Mouse (Mus musculus): ENCODE results near the gene Il17rd.
A peak's percentile ranks its signal among the peaks of the same experiment; 100 is the strongest.

Gene Il17rd

GRCm38 (mm10) chr14:27044967-27045361 lies 6.2 kb downstream of the Il17rd start:
- no peak for DNase-seq (ENCODE audit: low spot score)

GRCm38 (mm10) chr14:27048231-27048956 lies 9.7 kb downstream of the Il17rd start:
- DNase-seq (ENCODE audit: low spot score), result no peak

- DNase-seq (ENCODE audit: low spot score), result no peak
Measured at GRCm38 (mm10) chr14:27050043-27050442, 11.3 kb downstream of the Il17rd start.

GRCm38 (mm10) chr14:27050560-27051510 lies 12.1 kb downstream of the Il17rd start:
- DNase-seq (ENCODE audit: low spot score), result no peak

DNA sequence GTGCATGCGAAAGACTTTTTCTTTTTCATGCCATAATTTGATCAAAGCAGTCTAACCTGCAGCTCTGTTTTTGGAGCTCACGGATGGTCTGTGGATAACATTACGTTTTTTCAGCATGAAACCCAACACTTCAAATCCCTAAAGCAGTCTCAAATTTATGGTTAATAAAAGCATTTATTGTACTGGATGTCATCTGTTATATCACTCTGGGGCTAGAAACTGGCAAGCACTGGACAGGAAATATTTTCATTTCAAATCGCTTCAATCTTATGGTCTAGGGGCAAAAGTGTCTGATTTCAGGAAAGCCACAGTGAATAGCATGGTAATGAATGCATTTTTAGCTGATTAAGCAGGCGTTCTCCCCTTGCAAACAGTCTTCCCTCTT lies 12.8 kb downstream of the Il17rd start:
- no peak for DNase-seq (ENCODE audit: low spot score)

DNA sequence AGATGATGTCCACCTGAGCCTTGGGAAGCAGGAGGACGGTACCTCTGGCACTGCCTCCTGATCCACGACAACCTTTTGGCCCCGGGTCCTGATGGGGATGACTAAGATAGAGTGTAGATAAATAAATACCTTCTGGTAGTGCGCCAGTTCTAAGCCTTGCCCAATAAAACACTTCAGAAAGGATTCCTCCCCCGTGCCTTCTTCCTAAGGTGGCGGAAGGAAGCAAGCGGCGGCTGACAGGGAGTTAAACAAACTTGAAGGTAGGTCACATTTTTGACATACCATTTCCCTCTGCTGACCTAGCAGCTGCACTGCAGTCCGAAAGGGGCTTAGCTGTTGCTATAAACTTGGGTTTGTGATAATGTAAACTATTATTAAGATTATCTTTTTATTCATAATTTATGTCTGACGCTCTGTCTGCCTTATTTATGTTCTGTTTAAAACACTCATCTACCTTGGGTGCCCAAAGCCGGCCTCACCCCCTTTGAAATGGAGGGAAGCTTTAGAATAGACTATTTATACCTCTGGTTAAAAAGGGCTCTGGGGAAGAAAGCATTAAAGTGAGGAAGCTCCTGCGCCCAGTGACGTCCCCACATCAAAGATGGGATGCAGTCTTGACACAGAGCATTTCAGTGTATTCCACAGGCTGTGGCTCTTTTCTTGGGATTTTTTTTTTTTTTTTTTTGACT lies 19.9 kb downstream of the Il17rd start:
- DNase-seq (ENCODE audit: low spot score), result no peak

DNA sequence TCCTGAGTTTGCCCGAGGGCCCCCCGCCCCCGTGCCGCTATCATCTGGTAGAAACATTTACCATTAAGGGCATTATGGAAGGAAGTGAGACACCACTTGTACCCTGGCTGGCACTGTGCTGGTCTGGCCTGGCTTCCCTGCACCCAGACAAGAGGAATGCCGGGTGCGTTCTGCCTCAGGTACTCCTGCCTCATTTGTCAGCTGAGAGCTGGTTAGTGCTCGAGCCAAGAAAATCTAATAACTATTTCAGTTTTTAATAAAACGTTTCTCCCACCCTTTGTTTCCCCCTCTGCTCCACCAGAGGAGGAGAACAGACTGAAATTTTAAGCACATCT lies 20.4 kb downstream of the Il17rd start:
- no peak for DNase-seq (ENCODE audit: low spot score)

GRCm38 (mm10) chr14:27063338-27063737 lies 24.6 kb downstream of the Il17rd start:
- no peak for DNase-seq (ENCODE audit: low spot score)

- no peak for DNase-seq (ENCODE audit: low spot score)
Measured at GRCm38 (mm10) chr14:27066171-27066929, 27.6 kb downstream of the Il17rd start.

DNA sequence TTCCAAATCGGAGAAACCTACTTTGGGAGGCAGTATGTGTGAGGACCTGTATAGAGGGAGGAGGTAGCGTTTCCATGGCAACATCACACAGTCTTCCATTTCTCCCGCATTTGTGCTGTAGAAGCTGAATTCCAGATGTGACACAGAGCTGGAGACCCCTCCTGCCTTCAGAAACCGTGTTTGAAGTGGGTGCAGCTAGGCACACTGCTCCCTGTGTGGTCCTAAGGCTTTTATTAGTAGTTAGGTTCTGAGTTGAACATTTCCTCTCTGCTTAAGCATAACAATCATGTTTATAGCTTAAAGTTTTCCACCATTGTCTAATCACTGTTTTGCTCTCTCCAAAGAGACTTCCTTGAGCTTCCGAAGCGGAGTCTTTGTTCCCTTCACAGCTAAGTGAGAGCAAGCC lies 29.1 kb downstream of the Il17rd start:
- no peak for DNase-seq (ENCODE audit: low spot score)

GRCm38 (mm10) chr14:27069434-27070097 lies 30.8 kb downstream of the Il17rd start:
- no peak for DNase-seq (ENCODE audit: low spot score)

DNA sequence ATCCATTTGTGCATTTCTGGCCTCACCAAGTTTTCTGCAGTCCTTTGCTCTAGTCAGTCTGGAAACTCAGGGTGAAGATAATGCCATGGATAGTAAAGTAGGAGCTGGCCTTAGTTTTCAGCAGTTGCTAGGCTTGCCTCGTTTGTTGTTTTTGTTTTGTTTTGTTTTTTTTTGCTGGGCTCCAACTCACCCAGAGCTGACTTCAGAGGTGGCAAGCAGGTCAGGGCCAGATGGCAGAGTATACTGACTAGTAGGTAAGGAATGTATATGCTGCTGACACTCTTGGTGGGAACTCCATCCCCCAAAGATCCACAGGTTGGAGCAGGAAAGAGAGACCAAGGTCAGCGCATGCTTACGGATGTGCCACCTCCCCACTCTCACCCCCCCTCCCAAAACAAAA lies 31.4 kb downstream of the Il17rd start:
- no peak for DNase-seq (ENCODE audit: low spot score)

DNA sequence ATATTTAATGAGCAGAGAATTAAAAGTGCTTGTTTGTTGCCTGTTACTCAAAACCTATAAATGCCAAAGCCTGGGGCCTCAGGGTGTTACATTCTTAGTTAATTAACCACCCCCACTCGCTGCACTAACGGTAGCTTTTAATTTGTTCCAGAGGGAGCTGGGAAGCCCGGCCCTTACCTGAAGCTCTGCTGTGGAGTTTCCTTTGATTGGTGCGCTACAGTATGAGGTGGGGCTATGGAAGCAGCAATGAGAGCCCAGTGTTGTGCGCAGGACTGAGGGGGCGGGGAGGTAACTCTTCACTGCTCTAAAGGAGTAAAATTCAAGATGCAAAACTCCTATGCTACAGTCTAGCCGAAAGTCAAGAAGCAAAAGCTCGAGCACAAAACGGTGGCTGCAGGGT lies 32.0 kb downstream of the Il17rd start:
- DNase-seq (ENCODE audit: low spot score), result no peak

GRCm38 (mm10) chr14:27071985-27072384 lies 33.2 kb downstream of the Il17rd start:
- DNase-seq (ENCODE audit: low spot score), result no peak

DNA sequence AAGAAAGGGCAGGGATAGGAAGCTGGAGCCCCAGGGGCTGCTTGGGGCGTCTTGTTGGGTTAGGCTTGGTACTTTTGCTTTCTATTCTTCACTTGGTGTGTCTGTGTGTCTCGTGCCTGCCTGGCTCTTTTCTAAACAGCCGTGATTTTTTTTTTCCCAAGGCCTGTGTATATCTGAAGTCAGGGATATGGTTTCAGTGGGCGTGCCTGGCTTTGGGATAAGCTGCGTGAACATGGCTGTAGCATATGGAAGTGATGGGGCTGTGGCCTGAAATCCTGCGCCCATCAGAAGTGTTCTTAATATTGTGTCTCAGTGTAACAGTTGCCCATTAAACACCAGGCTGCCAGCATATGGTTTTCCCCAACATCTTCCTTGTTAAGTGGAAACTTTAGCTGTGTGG lies 36.3 kb downstream of the Il17rd start:
- DNase-seq (ENCODE audit: low spot score), result no peak

- DNase-seq (ENCODE audit: low spot score), result no peak
Measured at GRCm38 (mm10) chr14:27075909-27076521, 37.3 kb downstream of the Il17rd start.

- no peak for DNase-seq (ENCODE audit: low spot score)
Measured at GRCm38 (mm10) chr14:27076522-27076920, 37.8 kb downstream of the Il17rd start.

DNA sequence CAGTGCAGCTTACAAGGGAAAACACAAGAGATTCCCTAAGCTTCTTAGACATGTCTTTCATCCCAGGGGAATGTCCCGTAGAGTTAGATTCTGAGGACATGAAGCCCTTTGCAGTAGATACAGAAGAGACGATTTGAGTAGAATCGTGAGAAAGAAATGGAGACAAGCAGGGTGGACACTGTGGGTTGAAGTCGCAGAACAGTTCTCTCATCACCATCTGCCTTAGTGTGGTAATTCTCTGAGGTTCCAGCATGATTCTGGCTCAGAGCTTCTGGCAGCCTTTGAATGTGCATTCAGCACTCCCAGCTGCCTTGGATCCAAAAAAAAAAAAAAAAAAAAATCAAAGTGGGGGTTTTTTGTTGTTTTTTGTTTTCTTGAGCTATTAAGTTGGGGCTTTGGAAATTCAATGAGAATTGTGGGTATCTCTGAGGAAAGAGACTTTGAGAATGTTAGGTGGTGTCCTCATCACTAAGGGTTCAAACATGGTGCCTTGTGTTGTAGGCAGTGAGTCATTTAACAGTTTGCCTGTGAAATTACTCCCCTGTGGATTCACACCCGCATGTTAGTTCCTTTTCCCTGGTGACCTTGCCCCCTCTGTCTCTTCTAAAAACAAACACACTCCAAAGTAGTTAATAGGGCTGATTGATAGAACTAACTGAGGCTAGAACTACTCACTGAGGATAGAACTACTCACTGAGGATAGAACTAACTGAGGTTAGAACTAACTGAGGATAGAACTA lies 43.0 kb downstream of the Il17rd start:
- peak; percentile 12 for DNase-seq (ENCODE audit: low spot score)

- DNase-seq (ENCODE audit: low spot score), result no peak
Measured at GRCm38 (mm10) chr14:27085471-27085870, 46.7 kb downstream of the Il17rd start.

DNA sequence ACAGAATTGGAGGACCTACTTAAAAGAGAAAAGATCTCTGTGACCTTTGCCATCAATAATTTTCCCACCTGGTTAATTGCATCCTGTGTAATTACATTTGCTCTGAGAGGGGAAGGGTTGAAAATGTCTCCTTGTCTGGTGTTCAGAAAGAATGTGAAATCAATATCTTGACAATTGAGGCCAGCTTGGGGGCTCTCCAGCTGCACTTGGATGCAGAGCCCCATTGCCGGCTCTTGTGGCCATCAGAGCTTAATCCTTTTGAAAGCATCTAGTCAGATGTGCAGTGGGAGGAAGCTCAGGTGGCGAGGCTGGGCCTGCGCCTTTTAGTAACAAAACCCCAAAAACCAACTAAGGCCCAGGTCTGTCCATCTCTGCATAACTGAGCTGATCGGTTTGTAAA lies 47.3 kb downstream of the Il17rd start:
- no peak for DNase-seq (ENCODE audit: low spot score)

Measured in left cerebral cortex, adult 11 months (tissue).